Mouse (Mus musculus) common myeloid progenitor, adult 5-6 weeks (primary cell): ENCODE measurements around the gene Ankrd16. TPM values are rescaled to one million over a fixed set of nuclear protein-coding genes. Genes with fewer than 3 reads are reported as not detected.

Experiments
- total RNA-seq: library from RNA; stranded (forward); fragments of 200-1000, 187-1606 nt; gene quantifications from 2 replicates; pipeline ENCODE4 v1.2.3, GENCODE M21; 2017

Ankrd16 gene
- total RNA-seq, 1 experiment from 2014 or later, result 27.5 TPM

Other genes with a start within 250 kb of the Ankrd16 start
- 12.1 and 30.2 TPM in 2 replicates for gene Pfkfb3, start 223.8 kb upstream of the Ankrd16 start, total RNA-seq
- gene Rbm17, start 173.7 kb upstream of the Ankrd16 start, total RNA-seq, result 153 and 213 TPM in 2 replicates
- gene Gm17490, start 151.6 kb upstream of the Ankrd16 start, total RNA-seq, result not detected in 2 replicates
- gene Il2ra, start 135.1 kb upstream of the Ankrd16 start, total RNA-seq, result not detected in 2 replicates
- gene Il15ra, start 72.6 kb upstream of the Ankrd16 start, total RNA-seq, result 7.6 and 20.8 TPM in 2 replicates
- 61.3 and 77.8 TPM in 2 replicates for gene Fbh1, start 294 bp upstream of the Ankrd16 start, total RNA-seq